Mouse (Mus musculus): Measurements from ENCODE around the gene Rpl41. TPM values are rescaled to one million over a fixed set of nuclear protein-coding genes. Genes with fewer than 3 reads are reported as not detected.

Rpl41 gene
- polyA plus RNA-seq, 1 experiment: 2,270 TPM

GRCm38 (mm10) chr10:128502341-128502740, 46.8 kb downstream of the Rpl41 start:
- Histone ChIP-seq H3K4me3 (ENCODE audit: extremely low read depth, insufficient read depth, insufficient read length) (no peak overlapping the region), H3K36me3 (ENCODE audit: control insufficient read depth, insufficient read depth, low read length) (no peaks in the 10 kb centered on the region), H3K27ac (ENCODE audit: insufficient read depth, low read length) (no peak overlapping the region), H3K27me3 (ENCODE audit: control insufficient read depth, insufficient read depth, low read length) (no peaks in the 10 kb centered on the region), H3K4me1 (ENCODE audit: control insufficient read depth, insufficient read depth, insufficient read length) (peaks cover 12% of the 10 kb centered on the region; the same call in 1 of the 2 replicates)
- WGBS: 85% methylated on average over 5 of the region's 5 CpGs
- TF ChIP-seq POLR2A (IDR thresholded peaks at IDR 0.05; ENCODE audit: low read depth, low read length): no peak
- TF ChIP-seq CTCF (IDR thresholded peaks at IDR 0.05; ENCODE audit: extremely low read depth, insufficient read depth, insufficient read length, insufficient replicate concordance): no peak
- DNase-seq (ENCODE audit: low read depth in 1 of 2, low spot score in 2 of 2): no peak

- peak overlapping the region; percentile 93 for H3K27ac ChIP-seq (ENCODE audit: insufficient read depth, low read length)
- no peak for TF ChIP-seq POLR2A (IDR thresholded peaks at IDR 0.05; ENCODE audit: low read depth, low read length)
- no peak for TF ChIP-seq CTCF (IDR thresholded peaks at IDR 0.05; ENCODE audit: extremely low read depth, insufficient read depth, insufficient read length, insufficient replicate concordance)
- H3K36me3 ChIP-seq (ENCODE audit: control insufficient read depth, insufficient read depth, low read length): no peaks in the 10 kb centered on the region
- no peaks in the 10 kb centered on the region for H3K27me3 ChIP-seq (ENCODE audit: control insufficient read depth, insufficient read depth, low read length)
- H3K4me3 ChIP-seq (ENCODE audit: extremely low read depth, insufficient read depth, insufficient read length): peak overlapping the region; percentile 73
- under 1% methylated on average over 21 of the region's 21 CpGs for WGBS
- peak in 1 of 2 experiments; percentile 33 for DNase-seq (ENCODE audit: low read depth in 1 of 2, low spot score in 2 of 2)
- peaks cover 12% of the 10 kb centered on the region; the same call in 1 of the 2 replicates for H3K4me1 ChIP-seq (ENCODE audit: control insufficient read depth, insufficient read depth, insufficient read length)
Observed at GRCm38 (mm10) chr10:128499116-128499671, 49.9 kb downstream of the Rpl41 start.

GRCm38 (mm10) chr10:128498590-128498989, 50.5 kb downstream of the Rpl41 start, which contains the start of gene Myl6b:
TSS of gene Myl6b (minus strand) at chr10:128498685.
- Histone ChIP-seq H3K4me3 (ENCODE audit: extremely low read depth, insufficient read depth, insufficient read length) (peak within 1 kb of the TSS; percentile 73), H3K27ac (ENCODE audit: insufficient read depth, low read length) (peak within 1 kb of the TSS; percentile 93), H3K27me3 (ENCODE audit: control insufficient read depth, insufficient read depth, low read length) (no peaks in the 10 kb centered on the region), H3K36me3 (ENCODE audit: control insufficient read depth, insufficient read depth, low read length) (no peaks in the 10 kb centered on the region), H3K4me1 (ENCODE audit: control insufficient read depth, insufficient read depth, insufficient read length) (peaks cover 10% of the 10 kb centered on the region; the same call in 1 of the 2 replicates)
- under 1% methylated on average over 27 of the region's 27 CpGs for WGBS
- TF ChIP-seq CTCF (IDR thresholded peaks at IDR 0.05; ENCODE audit: extremely low read depth, insufficient read depth, insufficient read length, insufficient replicate concordance) (no peak), POLR2A (IDR thresholded peaks at IDR 0.05; ENCODE audit: low read depth, low read length) (no peak)
- DNase-seq (ENCODE audit: low read depth in 1 of 2, low spot score in 2 of 2): peak; percentile 96 to 97

Other genes starting within 250 kb of the Rpl41 start
- 25.7 and 30.6 TPM in 2 replicates for gene Pan2, start 246.0 kb downstream of the Rpl41 start, polyA plus RNA-seq (2012; rRNA removed)
- gene Cnpy2, start 226.8 kb downstream of the Rpl41 start, polyA plus RNA-seq (2012; rRNA removed): 15.9 and 17.2 TPM in 2 replicates
- gene Cs, start 211.6 kb downstream of the Rpl41 start, polyA plus RNA-seq (2012; rRNA removed): 70.4 and 89.2 TPM in 2 replicates
- gene Coq10a, start 180.3 kb downstream of the Rpl41 start, polyA plus RNA-seq (2012; rRNA removed): 32.1 and 63.8 TPM in 2 replicates
- gene Ankrd52, start 172.2 kb downstream of the Rpl41 start, polyA plus RNA-seq (2012; rRNA removed): 31.1 and 36.9 TPM in 2 replicates
- 15.2 and 17.1 TPM in 2 replicates for gene Slc39a5, start 148.1 kb downstream of the Rpl41 start, polyA plus RNA-seq (2012; rRNA removed)
- gene Nabp2, start 137.8 kb downstream of the Rpl41 start, polyA plus RNA-seq (2012; rRNA removed): 19.8 and 21.2 TPM in 2 replicates
- 24.1 and 29.4 TPM in 2 replicates for gene Rnf41, start 137.6 kb downstream of the Rpl41 start, polyA plus RNA-seq (2012; rRNA removed)
- gene Smarcc2, start 90.1 kb downstream of the Rpl41 start, polyA plus RNA-seq (2012; rRNA removed): 67.8 and 84.5 TPM in 2 replicates
- gene Myl6, start 55.2 kb downstream of the Rpl41 start, polyA plus RNA-seq (2012; rRNA removed): 376 and 451 TPM in 2 replicates
- gene Myl6b, start 50.6 kb downstream of the Rpl41 start, polyA plus RNA-seq (2012; rRNA removed): 0.67 and 1.1 TPM in 2 replicates
- gene Esyt1, start 23.4 kb downstream of the Rpl41 start, polyA plus RNA-seq (2012; rRNA removed): 121 and 148 TPM in 2 replicates
- 17.4 and 19.9 TPM in 2 replicates for gene Zc3h10, start 1.5 kb downstream of the Rpl41 start, polyA plus RNA-seq (2012; rRNA removed)
- gene Pa2g4, start 16.7 kb upstream of the Rpl41 start, polyA plus RNA-seq (2012; rRNA removed): 16.8 and 18.9 TPM in 2 replicates
- 1.6 TPM in 2 replicates for gene Erbb3, start 40.3 kb upstream of the Rpl41 start, polyA plus RNA-seq (2012; rRNA removed)
- gene Rps26, start 77.4 kb upstream of the Rpl41 start, polyA plus RNA-seq (2012; rRNA removed): 929 and 934 TPM in 2 replicates
- gene Ikzf4, start 96.7 kb upstream of the Rpl41 start, polyA plus RNA-seq (2012; rRNA removed): 1.1 and 1.7 TPM in 2 replicates
- gene Suox, start 124.8 kb upstream of the Rpl41 start, polyA plus RNA-seq (2012; rRNA removed): 6.5 and 6.9 TPM in 2 replicates
- 43.3 and 44.4 TPM in 2 replicates for gene Rab5b, start 147.0 kb upstream of the Rpl41 start, polyA plus RNA-seq (2012; rRNA removed)
- 0.66 and 9.3 TPM in 2 replicates for gene Pmel, start 154.9 kb upstream of the Rpl41 start, polyA plus RNA-seq (2012; rRNA removed)
- gene Cdk2, start 155.7 kb upstream of the Rpl41 start, polyA plus RNA-seq (2012; rRNA removed): 19.5 and 19.8 TPM in 2 replicates
- 124 and 126 TPM in 2 replicates for gene Dgka, start 195.6 kb upstream of the Rpl41 start, polyA plus RNA-seq (2012; rRNA removed)
- gene Pym1, start 198.6 kb upstream of the Rpl41 start, polyA plus RNA-seq (2012; rRNA removed): 31.7 and 34.7 TPM in 2 replicates
- gene Mmp19, start 241.6 kb upstream of the Rpl41 start, polyA plus RNA-seq (2012; rRNA removed): 1.7 and 1.8 TPM in 2 replicates

All from spleen, adult 2 months (tissue).